Mouse (Mus musculus): Measurements from ENCODE around the gene Kif21b. TPM values are rescaled to one million over a fixed set of nuclear protein-coding genes. Genes with fewer than 3 reads are reported as not detected.

Kif21b gene
- total and polyA plus RNA-seq, 3 experiments = 0.78 to 2.7 (median 0.98) TPM

GRCm38 (mm10) chr1:136165436-136165835 lies 34.2 kb downstream of the Kif21b start:
- H3K79me2 ChIP-seq (replicated peaks; ENCODE audit: control insufficient read depth, insufficient read depth, low read length) = no peaks in the 10 kb centered on the region
- H3K27me3 ChIP-seq (ENCODE audit: control insufficient read depth, insufficient read depth, low read length) = no peaks in the 10 kb centered on the region
- no peak overlapping the region for H3K4me3 ChIP-seq
- H3K9ac ChIP-seq (ENCODE audit: low read depth, low read length) = no peak overlapping the region
- TF ChIP-seq POLR2A (IDR thresholded peaks at IDR 0.05; ENCODE audit: insufficient read depth, low read depth, low read length) (no peak), EP300 (IDR thresholded peaks at IDR 0.05; ENCODE audit: insufficient read depth, low read depth, low read length) (no peak), CTCF (IDR thresholded peaks at IDR 0.05) (no peak)
- no peak for DNase-seq
- H3K27ac ChIP-seq = no peak overlapping the region
- intact Hi-C loops (cut with DNase I) = loop anchor here (5.0 kb wide), 3 partner anchors 48 to 118 kb away; no protein-coding TSS in a partner anchor
- H3K36me3 ChIP-seq (ENCODE audit: control insufficient read depth, insufficient read depth, low read length) = no peaks in the 10 kb centered on the region
- peaks cover 1% of the 10 kb centered on the region; the same call in 1 of the 2 replicates for H3K4me1 ChIP-seq (ENCODE audit: control insufficient read depth, insufficient read depth, low read length)
- 84% methylated on average over 2 of the region's 2 CpGs for WGBS

- Histone ChIP-seq H3K79me2 (replicated peaks; ENCODE audit: control insufficient read depth, insufficient read depth, low read length) (no peaks in the 10 kb centered on the region), H3K9ac (ENCODE audit: low read depth, low read length) (no peak overlapping the region), H3K27me3 (ENCODE audit: control insufficient read depth, insufficient read depth, low read length) (no peaks in the 10 kb centered on the region), H3K36me3 (ENCODE audit: control insufficient read depth, insufficient read depth, low read length) (no peaks in the 10 kb centered on the region), H3K27ac (no peak overlapping the region), H3K4me3 (no peak overlapping the region), H3K4me1 (ENCODE audit: control insufficient read depth, insufficient read depth, low read length) (peaks cover 1% of the 10 kb centered on the region; the same call in 1 of the 2 replicates)
- intact Hi-C loops (cut with DNase I) = loop anchor here (5.0 kb wide), 3 partner anchors 50 to 120 kb away; no protein-coding TSS in a partner anchor
- 60% methylated on average over 8 of the region's 8 CpGs for WGBS
- peak in 1 of 2 experiments; percentile 17 for DNase-seq
- TF ChIP-seq CTCF (IDR thresholded peaks at IDR 0.05) (peak; percentile 67), EP300 (IDR thresholded peaks at IDR 0.05; ENCODE audit: insufficient read depth, low read depth, low read length) (no peak)
Measured at GRCm38 (mm10) chr1:136167657-136168056, 36.5 kb downstream of the Kif21b start.

GRCm38 (mm10) chr1:136170109-136170508 lies 38.9 kb downstream of the Kif21b start:
- Histone ChIP-seq H3K4me3 (no peak overlapping the region), H3K79me2 (replicated peaks; ENCODE audit: control insufficient read depth, insufficient read depth, low read length) (no peaks in the 10 kb centered on the region), H3K36me3 (ENCODE audit: control insufficient read depth, insufficient read depth, low read length) (no peaks in the 10 kb centered on the region), H3K27ac (no peak overlapping the region), H3K27me3 (ENCODE audit: control insufficient read depth, insufficient read depth, low read length) (no peaks in the 10 kb centered on the region), H3K9ac (ENCODE audit: low read depth, low read length) (no peak overlapping the region), H3K4me1 (ENCODE audit: control insufficient read depth, insufficient read depth, low read length) (peaks cover 1% of the 10 kb centered on the region; the same call in 1 of the 2 replicates)
- WGBS = 7% methylated on average over 5 of the region's 5 CpGs
- TF ChIP-seq EP300 (IDR thresholded peaks at IDR 0.05; ENCODE audit: insufficient read depth, low read depth, low read length) = peak; percentile 73
- TF ChIP-seq CTCF (IDR thresholded peaks at IDR 0.05) = peak; percentile 91
- no peak for TF ChIP-seq POLR2A (IDR thresholded peaks at IDR 0.05; ENCODE audit: insufficient read depth, low read depth, low read length)
- intact Hi-C loops (cut with DNase I) = loop anchor here (1.0 to 5.0 kb wide), 3 partner anchors 43 to 352 kb away; no protein-coding TSS in a partner anchor
- peak; percentile 63 to 66 for DNase-seq

DNA sequence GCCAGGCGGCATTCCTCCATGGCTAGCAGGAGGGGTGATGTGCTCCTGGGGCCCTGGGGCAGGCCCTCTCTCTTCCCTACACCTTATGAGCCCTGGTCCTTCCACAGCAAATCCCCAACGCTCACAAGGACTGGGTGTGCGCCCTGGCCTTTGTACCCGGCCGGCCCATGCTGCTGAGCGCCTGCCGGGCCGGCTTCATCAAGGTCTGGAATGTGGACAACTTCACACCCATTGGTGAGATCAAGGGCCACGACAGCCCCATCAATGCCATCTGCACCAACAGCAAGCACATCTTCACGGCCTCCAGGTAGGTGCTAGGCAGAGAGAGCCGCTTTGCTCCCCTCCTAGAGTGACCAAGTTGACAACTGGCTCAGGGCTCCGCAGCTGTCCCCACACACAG lies 41.5 kb downstream of the Kif21b start:
- no peak overlapping the region for H3K27ac ChIP-seq
- no peaks in the 10 kb centered on the region for H3K27me3 ChIP-seq (ENCODE audit: control insufficient read depth, insufficient read depth, low read length)
- no peak overlapping the region for H3K9ac ChIP-seq (ENCODE audit: low read depth, low read length)
- DNase-seq = no peak
- intact Hi-C loops (cut with DNase I) = loop anchor here (5.0 kb wide), 1 partner anchor 350 kb away; no protein-coding TSS in a partner anchor
- H3K36me3 ChIP-seq (ENCODE audit: control insufficient read depth, insufficient read depth, low read length) = no peaks in the 10 kb centered on the region
- H3K79me2 ChIP-seq (replicated peaks; ENCODE audit: control insufficient read depth, insufficient read depth, low read length) = no peaks in the 10 kb centered on the region
- H3K4me3 ChIP-seq = no peak overlapping the region
- WGBS = 87% methylated on average over 12 of the region's 12 CpGs
- no peak for TF ChIP-seq EP300 (IDR thresholded peaks at IDR 0.05; ENCODE audit: insufficient read depth, low read depth, low read length)
- no peak for TF ChIP-seq CTCF (IDR thresholded peaks at IDR 0.05)
- no peak for TF ChIP-seq POLR2A (IDR thresholded peaks at IDR 0.05; ENCODE audit: insufficient read depth, low read depth, low read length)
- H3K4me1 ChIP-seq (ENCODE audit: control insufficient read depth, insufficient read depth, low read length) = peaks cover 1% of the 10 kb centered on the region; the same call in 1 of the 2 replicates

GRCm38 (mm10) chr1:136174101-136174606 lies 43.0 kb downstream of the Kif21b start:
- Histone ChIP-seq H3K9ac (ENCODE audit: low read depth, low read length) (no peak overlapping the region), H3K36me3 (ENCODE audit: control insufficient read depth, insufficient read depth, low read length) (no peaks in the 10 kb centered on the region), H3K4me3 (no peak overlapping the region), H3K4me1 (ENCODE audit: control insufficient read depth, insufficient read depth, low read length) (peaks cover 4% of the 10 kb centered on the region), H3K27me3 (ENCODE audit: control insufficient read depth, insufficient read depth, low read length) (no peaks in the 10 kb centered on the region), H3K79me2 (replicated peaks; ENCODE audit: control insufficient read depth, insufficient read depth, low read length) (no peaks in the 10 kb centered on the region), H3K27ac (no peak overlapping the region)
- DNase-seq = peak in 1 of 2 experiments; percentile 16
- WGBS = 37% methylated on average over 13 of the region's 13 CpGs
- intact Hi-C loops (cut with DNase I) = loop anchor here (5.0 kb wide), 1 partner anchor 348 kb away; no protein-coding TSS in a partner anchor
- TF ChIP-seq POLR2A (IDR thresholded peaks at IDR 0.05; ENCODE audit: insufficient read depth, low read depth, low read length) (no peak), CTCF (IDR thresholded peaks at IDR 0.05) (no peak), EP300 (IDR thresholded peaks at IDR 0.05; ENCODE audit: insufficient read depth, low read depth, low read length) (no peak)

DNA sequence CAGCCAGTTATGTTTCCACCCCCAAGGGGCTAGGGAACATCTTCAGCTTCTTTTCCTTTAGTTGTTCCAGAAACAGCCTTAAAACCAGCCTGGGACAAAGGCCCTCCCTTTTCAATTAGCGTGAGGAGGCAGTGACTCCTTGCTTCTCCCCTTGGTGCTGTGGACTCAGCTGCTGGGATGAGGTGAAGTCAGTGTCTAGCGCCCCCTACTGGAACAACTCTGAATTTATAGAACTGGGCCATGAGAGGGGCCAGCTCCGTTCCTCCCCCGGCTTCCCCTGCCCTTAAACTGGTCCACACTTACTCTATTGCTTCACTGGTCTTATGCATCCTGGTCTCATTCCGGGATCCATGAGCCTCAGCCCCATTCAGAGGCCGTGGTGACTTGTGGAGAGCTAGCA lies 44.0 kb downstream of the Kif21b start:
- Histone ChIP-seq H3K4me3 (no peak overlapping the region), H3K36me3 (ENCODE audit: control insufficient read depth, insufficient read depth, low read length) (no peaks in the 10 kb centered on the region), H3K27me3 (ENCODE audit: control insufficient read depth, insufficient read depth, low read length) (no peaks in the 10 kb centered on the region), H3K4me1 (ENCODE audit: control insufficient read depth, insufficient read depth, low read length) (peaks cover 3% of the 10 kb centered on the region), H3K9ac (ENCODE audit: low read depth, low read length) (no peak overlapping the region), H3K27ac (no peak overlapping the region), H3K79me2 (replicated peaks; ENCODE audit: control insufficient read depth, insufficient read depth, low read length) (no peaks in the 10 kb centered on the region)
- 45% methylated on average over 6 of the region's 6 CpGs for WGBS
- intact Hi-C loops (cut with DNase I) = no loop called here
- TF ChIP-seq POLR2A (IDR thresholded peaks at IDR 0.05; ENCODE audit: insufficient read depth, low read depth, low read length) (no peak), CTCF (IDR thresholded peaks at IDR 0.05) (peak; percentile 70)
- peak in 1 of 2 experiments; percentile 16 for DNase-seq

Measured in heart, adult 2 months (tissue).